Mouse (Mus musculus): ENCODE data around the gene Arnt2. TPM values are rescaled to one million over a fixed set of nuclear protein-coding genes. Genes with fewer than 3 reads are reported as not detected.

The Arnt2 gene
- polyA plus RNA-seq, 1 experiment from 2014 or later = 0.61 TPM

- no peak for DNase-seq (ENCODE audit: low spot score)
Observed at GRCm38 (mm10) chr7:84249951-84250350, 160.0 kb downstream of the Arnt2 start.

- no peak for DNase-seq (ENCODE audit: low spot score)
Observed at GRCm38 (mm10) chr7:84249381-84249780, 160.6 kb downstream of the Arnt2 start.

- DNase-seq (ENCODE audit: low spot score) = no peak
Observed at GRCm38 (mm10) chr7:84247960-84248665, 161.9 kb downstream of the Arnt2 start.

GRCm38 (mm10) chr7:84246878-84247277, 163.1 kb downstream of the Arnt2 start:
- no peak for DNase-seq (ENCODE audit: low spot score)

GRCm38 (mm10) chr7:84246093-84246492, 163.9 kb downstream of the Arnt2 start:
- DNase-seq (ENCODE audit: low spot score) = no peak

- no peak for DNase-seq (ENCODE audit: low spot score)
Observed at GRCm38 (mm10) chr7:84240406-84240805, 169.6 kb downstream of the Arnt2 start.

GRCm38 (mm10) chr7:84237655-84238054, 172.3 kb downstream of the Arnt2 start:
- DNase-seq (ENCODE audit: low spot score) = no peak

- DNase-seq (ENCODE audit: low spot score) = no peak
Observed at GRCm38 (mm10) chr7:84231396-84231795, 178.6 kb downstream of the Arnt2 start.

- DNase-seq (ENCODE audit: low spot score) = no peak
Observed at GRCm38 (mm10) chr7:84227652-84228051, 182.3 kb downstream of the Arnt2 start.

GRCm38 (mm10) chr7:84226909-84227308, 183.1 kb downstream of the Arnt2 start:
- DNase-seq (ENCODE audit: low spot score) = no peak

GRCm38 (mm10) chr7:84212112-84212511, 197.9 kb downstream of the Arnt2 start:
- no peak for DNase-seq (ENCODE audit: low spot score)

- DNase-seq (ENCODE audit: low spot score) = no peak
Observed at GRCm38 (mm10) chr7:84210585-84211291, 199.2 kb downstream of the Arnt2 start.

- DNase-seq (ENCODE audit: low spot score) = no peak
Observed at GRCm38 (mm10) chr7:84203981-84204380, 206.0 kb downstream of the Arnt2 start.

- no peak for DNase-seq (ENCODE audit: low spot score)
Observed at GRCm38 (mm10) chr7:84201151-84202068, 208.6 kb downstream of the Arnt2 start.

- DNase-seq (ENCODE audit: low spot score) = no peak
Observed at GRCm38 (mm10) chr7:84197208-84197860, 212.6 kb downstream of the Arnt2 start.

Other genes starting within 250 kb of the Arnt2 start
- gene Gm2115, start 118.8 kb upstream of the Arnt2 start, polyA plus RNA-seq (2015; fragmentation: Nextera tagmentation; extraction: Ambion mirVana) = 0.05 TPM in 1 of 2 replicates, not detected in the other
- 4.3 and 5.6 TPM in 2 replicates for gene Fah, start 196.5 kb upstream of the Arnt2 start, polyA plus RNA-seq (2015; fragmentation: Nextera tagmentation; extraction: Ambion mirVana)

Measured in thymus, postnatal 0 days (tissue).